Mouse (Mus musculus) adrenal gland, adult 2 months (tissue): ENCODE data around the gene Alg13. TPM values are rescaled to one million over a fixed set of nuclear protein-coding genes. Genes with fewer than 3 reads are reported as not detected.

Experiments
- microRNA-seq, 2 experiments: library from miRNA; unstranded; fragments of <30 nt; microRNA quantifications; one replicate each; pipeline ENCODE4 v1.2.0; 2021
- polyA plus RNA-seq: library from polyadenylated mRNA; depleted of rRNA; stranded (reverse); fragments of >200 nt; gene quantifications from 2 replicates; pipeline ENCODE4 v1.2.3, GENCODE M21; 2012; rRNA removed
- total RNA-seq, 2 experiments: library from RNA; stranded (reverse); gene quantifications; 2 replicates each; pipeline ENCODE4 v1.2.3; 2021

Gene Alg13
- total and polyA plus RNA-seq, 3 experiments: 7.4 to 12.3 (median 9.9) TPM

Small RNAs within 50 kb of the gene (microRNA-seq; reads per million reads assigned to microRNA genes)
- gene Mir680-2: 0 reads per million in 2 experiments

Other genes starting within 250 kb of the Alg13 start
- 1 to 10 TPM; 5.4 to 9.3 TPM for gene A730046J19Rik, start 164.1 kb upstream of the Alg13 start, total RNA-seq
- 0.12 and 0.17 TPM in 2 replicates for gene A730046J19Rik, start 164.1 kb upstream of the Alg13 start, polyA plus RNA-seq
- gene Trpc5os, start 138.8 kb downstream of the Alg13 start, total RNA-seq: not detected
- not detected in 2 replicates for gene Trpc5os, start 138.8 kb downstream of the Alg13 start, polyA plus RNA-seq